Mouse (Mus musculus) neural tube, embryonic 11.5 days (tissue): ENCODE results near the gene Zc3hav1. TPM values are rescaled to one million over a fixed set of nuclear protein-coding genes. Genes with fewer than 3 reads are reported as not detected.
"Not testable (repeated sequence)": the region's sequence is repeated elsewhere in the genome, so short reads cannot be mapped to it uniquely, and the experiment has no call there.

Source experiments
- ATAC-seq: fragments of 200-750 bp; cut with Nextera tagmentation; 2 replicates; pipeline ENCODE4 v1.8.0; 2017; ENCODE audit warnings: moderate number of reproducible peaks, mild to moderate bottlenecking, moderate TSS enrichment, moderate library complexity; ENCODE audit not compliant: insufficient read depth, low FRiP score, low TSS enrichment
- DNase-seq: peaks from one replicate; pipeline ENCODE4 v3.0.0-alpha.2; 2015; ENCODE audit warnings: low spot score
- H3K27ac ChIP-seq: fragments of 300-500 bp; sonication (generic); 2 replicates; pipeline ENCODE4 v1.5.1; 2014; ENCODE audit warnings: low read depth, mild to moderate bottlenecking, low read length
- H3K27me3 ChIP-seq: fragments of 300-500 bp; sonication (generic); 2 replicates; pipeline ENCODE4 v1.6.1; 2014; ENCODE audit warnings: mild to moderate bottlenecking, low read length, mixed read lengths; ENCODE audit not compliant: control insufficient read depth, insufficient read depth
- H3K36me3 ChIP-seq: fragments of 300-500 bp; sonication (generic); 2 replicates; pipeline ENCODE4 v1.6.1; 2014; ENCODE audit warnings: mild to moderate bottlenecking, low read length, moderate library complexity, mixed read lengths; ENCODE audit not compliant: control insufficient read depth, insufficient read depth
- H3K4me1 ChIP-seq: fragments of 300-500 bp; sonication (generic); 2 replicates; pipeline ENCODE4 v1.6.1; 2014; ENCODE audit warnings: low read length, mixed read lengths; ENCODE audit not compliant: control insufficient read depth, insufficient read depth
- H3K4me2 ChIP-seq: fragments of 300-500 bp; sonication (generic); 2 replicates; pipeline ENCODE4 v1.6.1; 2014; ENCODE audit warnings: low read depth, mild to moderate bottlenecking, moderate library complexity
- H3K4me3 ChIP-seq: fragments of 300-500 bp; sonication (generic); 2 replicates; pipeline ENCODE4 v1.5.1; 2014; ENCODE audit warnings: low read depth, low read length
- H3K9ac ChIP-seq: fragments of 300-500 bp; sonication (generic); 2 replicates; pipeline ENCODE4 v1.6.1; 2014; ENCODE audit warnings: mild to moderate bottlenecking, low read length
- H3K9me3 ChIP-seq: fragments of 300-500 bp; sonication (generic); 2 replicates; pipeline ENCODE4 v1.6.1; 2016; ENCODE audit warnings: low read length; ENCODE audit not compliant: control insufficient read depth
- WGBS: fragments of 180-500 bp; shearing (Covaris S2); extraction: QIAGEN DNeasy Blood & Tissue Kit; methylation state at CpG from one replicate; pipeline ENCODE4 v1.1.7; 2014; 5-methylcytosine and 5-hydroxymethylcytosine counted together
- polyA plus RNA-seq: library from polyadenylated mRNA; unstranded; fragments of >200 nt; fragmentation: Nextera tagmentation; extraction: Ambion mirVana; gene quantifications from 2 replicates; pipeline ENCODE4 v1.2.1, GENCODE M21; 2014

Gene Zc3hav1
- polyA plus RNA-seq, 1 experiment from 2014 or later: 1.4 TPM

- no peak for ATAC-seq
- no peak overlapping the region for H3K4me2 ChIP-seq
- no peak overlapping the region for H3K9ac ChIP-seq
- H3K4me1 ChIP-seq: no peaks in the 10 kb centered on the region
- H3K9me3 ChIP-seq: no peaks in the 10 kb centered on the region
- DNase-seq: no peak
- no peak overlapping the region for H3K4me3 ChIP-seq
- H3K27ac ChIP-seq: no peak overlapping the region
- WGBS: 69% methylated on average over 1 of the region's 1 CpGs
- H3K27me3 ChIP-seq: no peaks in the 10 kb centered on the region
- H3K36me3 ChIP-seq: no peaks in the 10 kb centered on the region
These were observed 7.5 kb upstream of the Zc3hav1 start for GRCm38 (mm10) chr6:38361937-38362336.

- 86% methylated on average over 4 of the region's 4 CpGs for WGBS
- Histone ChIP-seq H3K36me3 (no peaks in the 10 kb centered on the region), H3K4me2 (no peak overlapping the region), H3K4me3 (no peak overlapping the region), H3K27ac (no peak overlapping the region), H3K9ac (no peak overlapping the region), H3K9me3 (no peaks in the 10 kb centered on the region), H3K27me3 (peaks cover under 1% of the 10 kb centered on the region), H3K4me1 (no peaks in the 10 kb centered on the region)
- DNase-seq: no peak
- ATAC-seq: no peak
These were observed 6.7 kb upstream of the Zc3hav1 start for GRCm38 (mm10) chr6:38361065-38361464.

- Histone ChIP-seq H3K36me3 (no peaks in the 10 kb centered on the region), H3K4me2 (no peak overlapping the region), H3K9ac (no peak overlapping the region), H3K9me3 (no peaks in the 10 kb centered on the region), H3K4me3 (no peak overlapping the region), H3K27me3 (peaks cover 12% of the 10 kb centered on the region), H3K4me1 (no peaks in the 10 kb centered on the region), H3K27ac (no peak overlapping the region)
- 84% methylated on average over 12 of the region's 12 CpGs for WGBS
- DNase-seq: no peak
- ATAC-seq: no peak
These were observed 5.5 kb upstream of the Zc3hav1 start for GRCm38 (mm10) chr6:38359736-38360499.

GRCm38 (mm10) chr6:38359044-38359735 lies 4.8 kb upstream of the Zc3hav1 start:
- H3K36me3 ChIP-seq, DNase-seq, H3K4me3 ChIP-seq, H3K9ac ChIP-seq, ATAC-seq, H3K27ac ChIP-seq, H3K9me3 ChIP-seq, H3K4me2 ChIP-seq, H3K4me1 ChIP-seq: not testable (repeated sequence)
- WGBS: 93% methylated on average over 10 of the region's 11 CpGs
- H3K27me3 ChIP-seq: peaks cover 19% of the 10 kb centered on the region

GRCm38 (mm10) chr6:38358253-38359027 lies 4.0 kb upstream of the Zc3hav1 start:
- Histone ChIP-seq H3K9ac (no peak overlapping the region), H3K36me3 (no peaks in the 10 kb centered on the region), H3K4me2 (no peak overlapping the region), H3K9me3 (no peaks in the 10 kb centered on the region), H3K27me3 (peaks cover 27% of the 10 kb centered on the region), H3K4me1 (no peaks in the 10 kb centered on the region), H3K27ac (no peak overlapping the region), H3K4me3 (no peak overlapping the region)
- no peak for DNase-seq
- WGBS: 77% methylated on average over 8 of the region's 8 CpGs
- ATAC-seq: no peak

- 54% methylated on average over 5 of the region's 5 CpGs for WGBS
- Histone ChIP-seq H3K4me3 (no peak overlapping the region), H3K36me3 (no peaks in the 10 kb centered on the region), H3K9ac (no peak overlapping the region), H3K4me1 (no peaks in the 10 kb centered on the region), H3K9me3 (no peaks in the 10 kb centered on the region), H3K27me3 (peaks cover 32% of the 10 kb centered on the region), H3K27ac (no peak overlapping the region), H3K4me2 (no peak overlapping the region)
- DNase-seq (no peak), ATAC-seq (no peak)
These were observed 3.3 kb upstream of the Zc3hav1 start for GRCm38 (mm10) chr6:38357603-38358252.

GRCm38 (mm10) chr6:38356661-38357433 lies 2.4 kb upstream of the Zc3hav1 start:
- ATAC-seq, H3K4me2 ChIP-seq, H3K4me3 ChIP-seq, H3K36me3 ChIP-seq, H3K9me3 ChIP-seq, H3K27ac ChIP-seq, DNase-seq, H3K9ac ChIP-seq, H3K4me1 ChIP-seq: not testable (repeated sequence)
- 84% methylated on average over 15 of the region's 15 CpGs for WGBS
- H3K27me3 ChIP-seq: peaks cover 41% of the 10 kb centered on the region

- Histone ChIP-seq H3K4me3 (no peak overlapping the region), H3K4me1 (no peaks in the 10 kb centered on the region), H3K27me3 (peaks cover 49% of the 10 kb centered on the region), H3K27ac (no peak overlapping the region), H3K9me3 (no peaks in the 10 kb centered on the region), H3K4me2 (no peak overlapping the region), H3K36me3 (no peaks in the 10 kb centered on the region), H3K9ac (no peak overlapping the region)
- 10% methylated on average over 7 of the region's 7 CpGs for WGBS
- ATAC-seq (no peak), DNase-seq (no peak)
These were observed 1.5 kb upstream of the Zc3hav1 start for GRCm38 (mm10) chr6:38355862-38356261.
